Mouse (Mus musculus) embryonic facial prominence, embryonic 10.5 days (tissue): ENCODE measurements around the gene Kif26a. TPM values are rescaled to one million over a fixed set of nuclear protein-coding genes. Genes with fewer than 3 reads are reported as not detected.

Experiments
- DNase-seq: peaks from one replicate; pipeline ENCODE4 v3.0.0-alpha.2; 2017; ENCODE audit warnings: low spot score
- H3K27ac ChIP-seq: fragments of 300-500 bp; sonication (generic); replicated peaks from 2 replicates; pipeline ENCODE4 v1.5.1; 2016; ENCODE audit warnings: mild to moderate bottlenecking
- H3K27me3 ChIP-seq: fragments of 300-500 bp; sonication (generic); replicated peaks from 2 replicates; pipeline ENCODE4 v1.6.1; 2016; ENCODE audit warnings: low read depth, mild to moderate bottlenecking; ENCODE audit not compliant: poor library complexity, severe bottlenecking
- H3K36me3 ChIP-seq: fragments of 300-500 bp; sonication (generic); replicated peaks from 2 replicates; pipeline ENCODE4 v1.6.1; 2016; ENCODE audit warnings: mild to moderate bottlenecking, moderate library complexity
- H3K4me1 ChIP-seq: fragments of 300-500 bp; sonication (generic); 2 replicates; pipeline ENCODE4 v1.6.1; 2016
- H3K4me3 ChIP-seq: fragments of 300-500 bp; sonication (generic); 2 replicates; pipeline ENCODE4 v1.5.1; 2016; ENCODE audit warnings: mild to moderate bottlenecking, moderate library complexity
- H3K9me3 ChIP-seq: fragments of 300-500 bp; sonication (generic); 2 replicates; pipeline ENCODE4 v1.6.1; 2016; ENCODE audit warnings: mild to moderate bottlenecking
- WGBS: fragments of 180-500 bp; shearing (Covaris S2); methylation state at CpG from one replicate; pipeline ENCODE4 v1.1.7; 2016; 5-methylcytosine and 5-hydroxymethylcytosine counted together
- polyA plus RNA-seq: library from polyadenylated mRNA; unstranded; fragments of >200 nt; fragmentation: Nextera tagmentation; extraction: Ambion mirVana; gene quantifications from 2 replicates; pipeline ENCODE4 v1.2.1, GENCODE M21; 2016

Kif26a gene
- polyA plus RNA-seq, 1 experiment from 2014 or later, result 3.3 TPM

DNA sequence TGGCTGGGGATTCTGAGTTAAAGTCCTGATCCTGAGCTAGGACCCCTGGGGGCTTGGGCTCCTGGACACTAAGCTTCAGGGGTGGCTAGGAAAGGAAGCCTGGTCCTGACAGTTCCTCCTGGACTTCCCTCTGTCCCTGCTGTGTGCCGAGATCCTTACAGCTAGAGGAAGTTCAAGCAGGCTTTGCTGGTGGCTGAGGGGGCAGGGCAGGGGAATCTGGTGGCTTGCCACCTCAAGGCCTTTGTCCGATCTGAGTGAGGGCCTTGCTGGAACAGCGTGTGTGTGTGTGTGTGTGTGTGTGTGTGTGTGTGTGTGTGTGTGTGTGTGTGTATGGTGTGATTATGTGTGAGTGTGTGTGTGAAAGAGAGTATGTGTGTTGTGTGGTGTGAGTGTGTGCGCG, 8.5 kb downstream of the Kif26a start:
- 46% methylated on average over 5 of the region's 5 CpGs for WGBS
- H3K9me3 ChIP-seq, result no peaks in the 10 kb centered on the region
- H3K27me3 ChIP-seq, result no peaks in the 10 kb centered on the region
- H3K4me1 ChIP-seq, result peaks cover 96% of the 10 kb centered on the region
- no peak overlapping the region for H3K4me3 ChIP-seq
- no peak for DNase-seq
- H3K36me3 ChIP-seq, result peaks cover 45% of the 10 kb centered on the region
- H3K27ac ChIP-seq, result peak overlapping the region; percentile 84

DNA sequence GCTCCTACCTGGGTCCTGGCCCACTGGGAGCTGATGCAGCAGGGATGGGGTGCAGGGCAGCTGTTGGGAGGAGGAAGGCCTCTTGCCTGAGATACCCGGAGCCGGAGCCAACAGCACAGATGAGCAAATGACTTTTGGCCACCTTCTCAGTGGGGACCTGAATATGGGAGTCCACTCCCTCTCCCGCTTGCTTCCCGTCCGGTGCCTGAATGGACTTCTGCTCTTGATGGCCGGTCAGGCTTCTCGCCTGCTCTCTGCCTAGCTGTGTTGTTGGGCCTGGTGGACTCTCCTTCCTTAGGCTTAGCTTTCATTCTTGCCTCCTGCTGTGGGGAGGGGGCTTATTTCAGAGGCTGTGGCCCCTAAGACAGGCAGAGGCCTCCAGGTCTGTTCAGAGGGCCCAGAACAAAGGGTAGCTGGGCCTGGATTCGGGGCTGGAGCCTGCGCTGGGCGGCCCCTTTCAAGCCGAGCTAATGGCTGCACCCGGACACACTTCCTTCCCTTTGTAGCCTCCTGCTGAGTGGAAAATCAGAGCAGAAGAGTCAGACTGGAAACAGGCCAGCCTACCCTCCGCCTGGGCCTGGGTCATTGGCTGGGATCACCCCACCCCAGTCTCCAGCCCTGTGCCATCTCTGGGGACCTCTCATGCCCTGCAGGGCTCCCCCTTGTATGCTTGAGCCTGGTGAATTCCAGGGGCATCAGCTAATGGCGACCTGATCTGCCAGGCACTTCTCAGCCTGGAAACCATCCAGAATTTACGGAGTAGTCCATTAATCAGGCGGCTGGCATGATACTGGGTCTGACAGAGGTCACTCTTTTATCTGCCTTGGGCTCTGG, 9.4 kb downstream of the Kif26a start:
- Histone ChIP-seq H3K36me3 (peaks cover 48% of the 10 kb centered on the region), H3K4me1 (peaks cover 86% of the 10 kb centered on the region), H3K27me3 (no peaks in the 10 kb centered on the region), H3K9me3 (no peaks in the 10 kb centered on the region), H3K4me3 (no peak overlapping the region), H3K27ac (peak overlapping the region; percentile 84)
- WGBS, result 57% methylated on average over 16 of the region's 16 CpGs
- DNase-seq, result no peak

DNA sequence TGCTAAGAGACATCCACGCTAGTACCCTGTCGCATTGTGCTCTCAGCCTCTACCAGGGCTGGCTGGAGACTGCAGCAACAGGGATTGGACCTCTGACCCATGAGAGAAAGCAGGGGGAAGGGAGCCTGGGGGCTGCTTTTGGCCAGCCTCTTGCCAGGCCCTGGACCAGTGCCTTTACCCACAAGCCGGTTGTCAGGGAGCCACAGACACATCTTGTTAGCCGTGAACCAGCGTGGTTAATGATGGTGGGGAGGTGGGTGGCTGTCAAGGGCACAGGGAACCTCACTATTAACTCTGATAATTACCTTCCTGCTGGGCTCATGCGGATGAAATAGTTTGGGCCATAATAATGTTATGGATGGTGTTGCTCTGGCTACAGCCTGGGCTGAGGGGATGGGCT, 10.8 kb downstream of the Kif26a start:
- DNase-seq, result no peak
- WGBS, result 81% methylated on average over 6 of the region's 6 CpGs
- Histone ChIP-seq H3K36me3 (peaks cover 59% of the 10 kb centered on the region), H3K27ac (peak overlapping the region; percentile 31), H3K4me3 (no peak overlapping the region), H3K4me1 (peaks cover 83% of the 10 kb centered on the region), H3K9me3 (no peaks in the 10 kb centered on the region), H3K27me3 (no peaks in the 10 kb centered on the region)

DNA sequence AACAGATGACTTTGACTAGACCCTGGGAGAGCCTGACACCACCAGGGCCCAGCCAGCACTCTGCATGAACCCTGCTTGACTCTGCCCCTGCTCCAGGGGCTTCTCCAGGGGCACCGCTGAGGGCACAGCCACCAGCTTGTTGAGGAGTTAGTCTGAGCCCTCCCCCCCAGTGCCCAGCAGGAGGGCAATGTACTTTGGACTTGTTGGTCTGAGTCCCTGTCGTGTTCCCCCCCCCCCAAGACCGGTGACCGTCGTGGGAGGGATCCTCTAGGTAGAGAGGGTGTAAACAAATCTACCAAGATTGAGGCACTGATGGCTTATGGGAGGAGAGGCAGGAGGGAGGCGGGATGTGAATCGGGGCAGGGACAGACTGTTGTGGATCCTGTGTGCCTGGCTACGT, 12.2 kb downstream of the Kif26a start:
- Histone ChIP-seq H3K4me3 (no peak overlapping the region), H3K4me1 (peaks cover 83% of the 10 kb centered on the region), H3K9me3 (no peaks in the 10 kb centered on the region), H3K27ac (peak overlapping the region; percentile 31; the same call in 1 of the 2 replicates), H3K36me3 (peaks cover 64% of the 10 kb centered on the region), H3K27me3 (no peaks in the 10 kb centered on the region)
- DNase-seq, result no peak
- 68% methylated on average over 8 of the region's 8 CpGs for WGBS

DNA sequence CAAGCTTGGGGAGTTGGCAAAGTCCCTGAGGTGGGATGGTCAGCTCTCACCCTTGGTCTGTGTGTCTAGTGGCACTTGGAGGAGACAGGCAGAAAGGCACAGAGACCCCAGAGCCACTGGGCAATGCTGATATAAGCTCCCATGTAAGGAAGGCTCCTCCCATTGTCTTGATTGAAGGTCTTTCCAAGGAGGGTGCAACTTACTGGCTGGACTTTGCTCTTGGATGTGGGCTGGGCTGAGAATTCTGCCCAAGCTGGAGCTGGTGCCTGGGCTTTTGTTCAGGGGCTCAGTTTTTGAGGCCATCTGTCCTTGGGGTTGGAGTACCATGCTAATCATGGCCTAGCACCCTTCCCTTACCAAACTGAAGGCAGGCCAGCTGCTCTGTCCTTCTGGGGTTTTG, 12.8 kb downstream of the Kif26a start:
- Histone ChIP-seq H3K4me3 (no peak overlapping the region), H3K4me1 (peaks cover 83% of the 10 kb centered on the region), H3K27ac (no peak overlapping the region), H3K27me3 (no peaks in the 10 kb centered on the region), H3K9me3 (no peaks in the 10 kb centered on the region), H3K36me3 (peaks cover 68% of the 10 kb centered on the region)
- DNase-seq, result no peak

DNA sequence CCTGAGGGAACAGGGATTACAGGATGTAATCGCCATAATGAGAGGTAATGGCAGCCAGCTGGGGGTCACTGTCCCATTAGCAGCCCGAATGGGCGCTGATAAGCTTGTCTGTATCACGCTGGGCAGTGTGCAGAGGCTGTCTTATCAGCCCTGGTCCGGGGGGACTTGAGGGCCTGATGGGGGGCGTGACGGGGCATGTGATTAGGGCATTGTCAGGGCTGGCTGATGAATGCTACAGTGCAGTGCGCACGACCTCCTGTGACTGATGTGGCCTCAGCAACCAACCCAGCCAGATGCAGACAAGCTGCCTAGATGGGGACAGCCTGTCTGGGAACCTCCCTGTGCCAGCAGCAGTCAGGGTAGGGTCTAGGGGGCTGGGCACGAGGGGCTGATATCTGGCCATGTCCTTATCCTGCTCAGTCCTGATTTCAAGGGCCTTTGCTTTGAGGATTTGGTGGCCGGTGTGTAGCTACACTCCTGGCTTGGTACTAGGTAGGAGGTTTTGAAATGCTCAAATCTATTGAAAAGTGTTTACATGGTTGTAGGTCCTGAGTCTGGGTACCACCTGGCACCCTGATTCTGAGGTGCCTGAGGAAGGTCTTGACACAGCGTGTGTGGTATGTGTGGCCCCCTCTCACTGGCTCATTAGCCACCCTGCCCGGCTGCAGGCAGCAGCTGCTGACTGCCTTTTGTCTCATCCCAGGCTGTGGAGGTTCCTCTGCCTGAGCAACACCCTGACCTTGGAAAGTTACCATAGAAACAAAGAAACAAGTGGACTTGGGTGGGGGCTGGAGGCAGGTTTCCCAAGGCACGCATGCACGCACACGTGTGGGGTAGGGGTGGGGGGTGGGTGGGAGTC, 18.2 kb downstream of the Kif26a start:
- H3K27me3 ChIP-seq, result no peaks in the 10 kb centered on the region
- H3K4me3 ChIP-seq, result no peak overlapping the region
- peak overlapping the region; percentile 75 for H3K27ac ChIP-seq
- DNase-seq, result peak; percentile 49
- H3K9me3 ChIP-seq, result no peaks in the 10 kb centered on the region
- peaks cover 65% of the 10 kb centered on the region for H3K4me1 ChIP-seq
- H3K36me3 ChIP-seq, result peaks cover 56% of the 10 kb centered on the region
- 28% methylated on average over 16 of the region's 16 CpGs for WGBS

DNA sequence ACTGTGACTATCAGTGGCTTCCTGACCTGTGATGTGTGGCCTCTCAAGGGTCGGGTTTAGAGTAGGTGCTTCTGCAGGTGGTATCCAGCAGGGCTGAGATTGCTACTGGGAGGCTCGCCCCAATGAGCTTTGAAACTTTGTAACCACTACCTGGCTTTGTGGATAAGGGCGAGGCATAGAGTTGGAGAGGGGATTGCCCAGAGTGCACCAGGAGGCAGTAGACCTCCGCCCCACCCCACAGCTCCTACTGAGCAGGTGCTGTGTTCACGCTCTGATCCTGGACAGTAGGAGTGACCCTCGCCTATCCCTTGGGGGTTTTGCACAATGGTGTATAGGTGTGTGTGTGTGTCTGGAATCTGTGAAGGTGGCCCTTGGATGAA, 18.8 kb downstream of the Kif26a start:
- Histone ChIP-seq H3K4me1 (peaks cover 69% of the 10 kb centered on the region), H3K36me3 (peaks cover 56% of the 10 kb centered on the region), H3K27me3 (no peaks in the 10 kb centered on the region), H3K27ac (peak overlapping the region; percentile 75), H3K9me3 (no peaks in the 10 kb centered on the region), H3K4me3 (no peak overlapping the region)
- 78% methylated on average over 6 of the region's 6 CpGs for WGBS
- no peak for DNase-seq

DNA sequence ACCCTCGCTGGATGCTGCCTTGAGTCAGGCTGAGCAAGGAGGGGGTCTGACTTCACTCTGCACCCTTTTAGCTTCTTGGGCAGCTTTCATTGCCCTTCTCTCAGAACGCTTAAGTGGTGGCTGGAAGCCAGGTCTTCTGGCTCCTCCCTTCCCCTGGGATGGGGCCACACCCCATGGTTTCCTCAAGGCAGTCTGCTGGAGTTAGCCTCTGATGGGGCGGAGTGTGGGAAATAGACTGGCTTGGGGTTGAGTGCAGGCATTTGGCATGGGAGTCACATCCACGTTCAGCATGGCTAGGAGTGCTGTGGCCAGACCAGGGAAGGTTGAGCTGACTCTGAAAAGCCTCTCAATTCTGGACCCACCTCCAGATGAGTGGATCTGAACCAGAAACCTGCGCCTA, 23.2 kb downstream of the Kif26a start:
- WGBS, result 84% methylated on average over 5 of the region's 5 CpGs
- Histone ChIP-seq H3K27me3 (no peaks in the 10 kb centered on the region), H3K36me3 (peaks cover 53% of the 10 kb centered on the region), H3K4me1 (peaks cover 72% of the 10 kb centered on the region), H3K27ac (no peak overlapping the region), H3K4me3 (no peak overlapping the region), H3K9me3 (no peaks in the 10 kb centered on the region)
- no peak for DNase-seq

DNA sequence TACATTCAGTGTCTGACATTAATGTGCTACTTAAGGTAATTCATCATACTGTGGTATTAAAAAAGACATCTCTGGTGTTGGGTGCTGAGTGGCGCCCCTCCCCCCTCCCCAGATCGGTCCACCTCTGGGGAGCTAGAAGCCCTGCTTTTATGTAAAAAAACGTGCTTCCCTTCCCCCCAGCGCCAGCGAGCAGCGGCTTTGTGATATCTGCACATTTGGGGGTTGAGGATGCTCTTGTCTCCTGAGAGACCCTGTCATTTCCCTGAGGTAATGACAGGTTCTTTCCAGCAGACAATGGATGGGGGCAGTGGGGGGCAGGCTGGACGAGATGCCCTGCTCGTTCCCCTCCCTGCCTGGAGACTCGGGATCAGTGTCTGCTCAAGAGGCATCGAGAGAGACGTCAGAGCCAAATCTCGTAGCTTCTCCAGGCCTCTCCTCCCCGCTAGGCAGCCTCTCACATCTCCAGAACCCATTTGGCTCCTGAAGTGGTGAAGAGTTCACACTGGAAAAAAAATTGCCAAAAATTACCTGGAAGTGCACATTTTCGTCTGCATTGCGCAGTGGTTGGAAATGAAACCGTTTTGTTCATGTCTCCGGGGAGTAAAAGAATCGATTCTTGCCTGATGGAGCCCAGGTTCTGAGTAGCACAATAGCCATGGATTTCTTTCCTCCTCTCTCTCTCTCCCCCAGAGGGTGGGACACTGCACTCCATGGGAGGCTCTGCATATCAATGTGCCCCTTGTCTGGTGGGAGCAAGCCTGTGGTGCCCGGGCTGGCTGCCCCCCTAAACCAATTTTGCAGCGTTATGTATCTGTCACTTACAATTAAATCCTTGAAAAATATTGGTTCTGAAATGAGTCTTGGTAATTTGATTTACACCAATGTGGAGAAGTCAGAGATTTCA, 24.9 kb downstream of the Kif26a start:
- Histone ChIP-seq H3K27me3 (no peaks in the 10 kb centered on the region), H3K9me3 (no peaks in the 10 kb centered on the region), H3K36me3 (peaks cover 70% of the 10 kb centered on the region), H3K27ac (peak overlapping the region; percentile 63), H3K4me3 (no peak overlapping the region), H3K4me1 (peaks cover 56% of the 10 kb centered on the region)
- DNase-seq, result no peak
- WGBS, result 29% methylated on average over 20 of the region's 20 CpGs

DNA sequence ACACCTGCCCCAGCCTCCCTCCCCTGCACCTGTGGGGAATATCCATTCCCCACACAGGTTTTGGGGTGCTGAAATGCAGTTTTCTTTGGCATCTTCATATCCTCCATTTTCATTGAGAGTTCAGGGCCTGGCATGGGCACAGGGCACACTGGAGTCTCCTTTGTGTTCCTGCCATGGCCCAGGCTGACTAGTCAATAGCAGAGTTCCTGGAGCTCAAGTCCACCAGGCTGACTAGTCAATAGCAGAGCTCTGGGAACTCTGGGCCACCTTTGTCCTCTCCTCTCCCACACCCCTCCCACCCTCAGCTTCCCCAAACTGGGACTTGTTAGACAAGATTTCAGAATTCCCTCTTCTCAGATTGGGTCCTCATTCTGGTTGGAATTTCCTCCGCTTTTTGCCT, 25.6 kb downstream of the Kif26a start:
- peak; percentile 36 for DNase-seq
- 87% methylated on average over 1 of the region's 1 CpGs for WGBS
- peaks cover 72% of the 10 kb centered on the region for H3K36me3 ChIP-seq
- H3K27ac ChIP-seq, result peak overlapping the region; percentile 21; the same call in 1 of the 2 replicates
- no peak overlapping the region for H3K4me3 ChIP-seq
- peaks cover 50% of the 10 kb centered on the region for H3K4me1 ChIP-seq
- H3K27me3 ChIP-seq, result no peaks in the 10 kb centered on the region
- no peaks in the 10 kb centered on the region for H3K9me3 ChIP-seq

DNA sequence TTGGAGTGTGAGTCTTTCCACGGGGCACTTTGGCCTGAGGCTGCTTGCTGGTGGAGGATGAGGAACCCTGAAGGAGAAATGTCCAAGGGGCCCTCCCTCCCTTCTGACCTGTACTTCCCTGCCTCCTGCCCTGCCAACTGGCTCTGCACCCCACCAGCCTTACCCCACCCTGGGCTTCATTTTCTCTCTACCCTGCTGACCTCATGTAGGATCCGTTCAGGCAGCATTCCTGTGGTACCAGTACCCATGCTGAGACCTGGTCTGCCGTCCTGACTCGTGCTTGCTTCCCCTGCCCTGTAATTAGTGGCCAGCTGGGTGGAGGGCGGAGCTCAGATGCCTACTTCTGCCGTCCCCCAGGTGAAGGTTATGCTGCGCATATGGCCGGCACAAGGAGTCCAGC, 26.2 kb downstream of the Kif26a start:
- Histone ChIP-seq H3K36me3 (peaks cover 76% of the 10 kb centered on the region), H3K4me3 (no peak overlapping the region), H3K9me3 (no peaks in the 10 kb centered on the region), H3K27me3 (no peaks in the 10 kb centered on the region), H3K27ac (peak overlapping the region; percentile 21), H3K4me1 (peaks cover 47% of the 10 kb centered on the region)
- WGBS, result 61% methylated on average over 8 of the region's 8 CpGs
- no peak for DNase-seq

DNA sequence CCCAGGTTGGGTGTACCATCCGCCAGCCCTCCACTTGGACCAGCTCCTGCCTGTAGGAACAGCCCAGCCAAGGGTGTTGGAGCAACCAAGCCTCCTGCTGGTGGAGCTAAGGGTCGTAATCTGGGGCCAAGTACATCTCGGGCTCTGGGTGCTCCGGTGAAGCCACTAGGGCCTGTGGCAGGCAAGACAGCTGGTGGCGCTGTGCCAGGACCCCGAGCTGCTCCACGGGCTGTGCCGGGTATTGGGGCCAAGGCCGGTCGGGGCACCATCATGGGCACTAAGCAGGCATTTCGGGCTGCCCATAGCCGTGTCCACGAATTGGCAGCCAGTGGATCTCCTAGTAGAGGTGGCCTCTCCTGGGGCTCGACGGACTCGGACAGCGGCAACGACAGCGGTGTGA, 31.7 kb downstream of the Kif26a start:
- Histone ChIP-seq H3K4me1 (peaks cover 25% of the 10 kb centered on the region), H3K4me3 (no peak overlapping the region), H3K27me3 (no peaks in the 10 kb centered on the region), H3K9me3 (peaks cover 10% of the 10 kb centered on the region; the same call in 1 of the 2 replicates), H3K36me3 (peaks cover 83% of the 10 kb centered on the region), H3K27ac (no peak overlapping the region)
- 94% methylated on average over 19 of the region's 19 CpGs for WGBS
- DNase-seq, result no peak
